Mouse (Mus musculus) cerebellum, postnatal 14 days (tissue): ENCODE measurements around the gene Lsamp.

ENCODE experiments used
- DNase-seq, 2 experiments: peaks; one replicate each; pipeline ENCODE4 v3.0.0; 2021; ENCODE audit warnings: mixed read lengths in 2 of 2

Gene Lsamp

GRCm38 (mm10) chr16:40290132-40290531, 306.0 kb downstream of the Lsamp start:
- no peak for DNase-seq

DNA sequence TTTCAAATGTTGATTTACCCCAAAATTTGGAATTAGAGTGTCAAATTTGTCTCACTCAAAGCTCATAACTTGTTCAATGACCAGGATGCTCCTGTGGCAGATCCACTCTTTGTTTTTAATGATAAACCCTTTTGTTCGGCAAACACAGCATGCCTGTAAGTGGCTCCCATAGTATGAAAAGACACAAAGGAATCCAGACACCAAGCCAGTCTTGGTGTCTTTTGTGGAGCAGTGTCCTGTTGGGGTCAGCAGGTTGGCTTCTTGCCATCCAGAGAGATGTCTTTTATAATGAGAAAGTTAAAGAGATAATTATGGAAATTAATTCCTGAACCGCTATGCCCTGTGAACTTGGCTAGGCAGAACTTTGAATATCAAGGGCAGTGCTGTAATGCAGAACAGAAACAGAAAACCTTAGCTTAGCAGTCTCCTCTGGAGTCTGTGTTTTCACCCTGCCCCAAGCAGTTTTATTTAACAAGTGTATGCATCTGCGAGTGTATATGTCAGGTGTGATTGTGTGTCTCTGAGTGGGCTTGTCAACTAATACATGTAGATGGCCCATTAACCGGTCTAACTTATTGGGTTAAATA, 310.2 kb downstream of the Lsamp start:
- DNase-seq: no peak

DNA sequence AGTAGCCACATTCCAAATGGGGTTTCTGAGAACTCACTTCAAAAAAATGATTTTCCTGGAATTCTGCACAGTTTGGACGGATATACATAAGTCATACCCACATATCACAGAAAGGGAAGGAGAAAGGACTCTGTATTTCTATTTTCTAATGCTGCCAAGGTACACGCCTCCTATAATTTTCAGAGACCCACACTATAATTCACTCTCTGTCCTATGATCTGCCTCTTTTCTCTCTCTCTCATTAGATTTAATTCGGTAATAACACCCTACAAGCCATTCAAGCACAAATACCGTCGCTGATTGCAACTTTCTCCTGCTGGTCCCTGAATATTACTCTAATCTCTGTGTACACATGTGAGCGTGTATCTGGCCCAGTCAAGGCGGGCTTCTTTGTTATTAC, 311.1 kb downstream of the Lsamp start:
- no peak for DNase-seq

- no peak for DNase-seq
Observed at GRCm38 (mm10) chr16:40307666-40308065, 323.5 kb downstream of the Lsamp start.

DNA sequence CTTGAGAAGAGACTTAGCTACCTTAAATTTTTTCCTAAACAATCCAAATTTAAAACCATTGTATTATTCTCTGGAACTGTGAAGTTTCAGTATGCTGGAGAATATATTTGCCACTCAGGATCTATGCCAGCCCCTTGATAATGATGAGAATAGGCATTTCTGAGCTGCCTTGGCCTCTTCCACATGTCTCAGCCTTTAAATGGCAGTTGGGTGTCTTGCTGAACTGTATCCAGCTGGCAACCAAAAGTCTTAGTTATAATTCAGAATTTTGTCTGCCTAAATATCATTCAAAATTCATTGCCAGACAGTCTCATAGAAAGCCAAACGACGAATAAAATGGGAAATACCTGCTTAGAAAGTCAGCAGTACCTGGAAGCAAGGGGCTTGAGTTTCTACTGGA, 332.0 kb downstream of the Lsamp start:
- peak; percentile 58 to 78 for DNase-seq

DNA sequence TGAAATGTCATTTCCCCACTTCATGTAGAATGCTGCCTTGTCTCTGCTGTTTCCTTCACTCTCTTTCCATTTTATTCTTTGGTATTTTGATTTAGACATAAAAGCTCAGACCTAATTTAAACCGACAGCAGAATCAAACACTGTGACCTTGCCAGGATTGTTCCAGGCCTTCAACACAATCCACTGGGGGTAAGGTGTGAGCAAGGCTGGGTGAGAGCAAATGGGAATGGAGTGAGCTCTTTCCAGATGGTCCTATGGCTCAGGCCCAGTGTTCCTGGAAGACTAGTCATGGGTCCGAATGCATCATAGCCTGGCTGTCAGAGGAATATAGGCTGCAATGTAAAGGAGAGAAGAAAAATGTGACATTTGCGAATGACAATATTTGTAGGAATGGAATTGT, 340.6 kb downstream of the Lsamp start:
- peak; percentile 47 to 72 for DNase-seq

DNA sequence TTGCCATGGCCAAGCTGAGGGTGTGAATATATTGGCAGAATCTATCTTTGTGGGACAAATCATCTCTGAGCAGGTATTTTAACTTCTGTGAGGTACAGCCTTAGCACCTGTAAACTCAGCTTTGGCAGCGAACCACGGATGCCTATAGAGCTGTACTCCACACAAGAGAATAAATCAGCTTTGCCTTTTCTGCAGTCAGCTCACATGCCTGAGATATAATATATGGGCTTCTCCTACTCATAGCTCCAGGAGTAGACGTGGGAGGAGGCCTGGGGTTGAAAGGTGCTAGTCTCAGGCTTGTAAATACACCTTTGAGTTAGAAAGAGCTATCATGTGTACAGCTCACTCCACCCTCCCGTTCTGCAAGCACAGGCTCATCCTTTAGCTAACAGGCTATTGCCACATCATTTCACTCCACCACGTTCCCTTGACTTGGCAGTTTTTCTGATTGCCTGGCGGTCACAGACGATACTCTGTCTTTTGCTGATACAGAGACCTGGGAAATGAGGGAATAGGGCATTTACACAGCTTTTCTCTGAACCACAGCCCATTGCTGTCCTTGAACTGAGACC, 344.2 kb downstream of the Lsamp start:
- peak in 1 of 2 experiments; percentile 23 for DNase-seq

DNA sequence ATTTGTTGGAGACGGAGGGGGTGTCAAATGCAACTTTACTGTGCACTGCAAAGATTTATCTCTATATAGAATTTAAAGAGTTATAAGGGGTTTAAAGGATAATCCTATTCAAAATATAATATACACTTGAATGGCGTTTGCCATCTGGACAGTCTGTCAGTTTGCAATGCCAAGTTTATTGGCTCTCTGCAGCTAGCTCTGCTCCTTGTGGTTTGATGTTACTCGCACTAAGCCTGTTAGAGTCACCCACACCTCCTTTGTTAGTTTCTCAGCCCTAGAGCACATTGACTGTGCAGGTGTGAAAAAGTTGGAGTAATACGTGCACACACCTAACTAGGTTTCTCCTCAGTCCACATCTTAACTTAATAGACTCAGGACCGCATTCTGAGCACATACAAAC, 385.5 kb downstream of the Lsamp start:
- DNase-seq: peak in 1 of 2 experiments; percentile 33

DNA sequence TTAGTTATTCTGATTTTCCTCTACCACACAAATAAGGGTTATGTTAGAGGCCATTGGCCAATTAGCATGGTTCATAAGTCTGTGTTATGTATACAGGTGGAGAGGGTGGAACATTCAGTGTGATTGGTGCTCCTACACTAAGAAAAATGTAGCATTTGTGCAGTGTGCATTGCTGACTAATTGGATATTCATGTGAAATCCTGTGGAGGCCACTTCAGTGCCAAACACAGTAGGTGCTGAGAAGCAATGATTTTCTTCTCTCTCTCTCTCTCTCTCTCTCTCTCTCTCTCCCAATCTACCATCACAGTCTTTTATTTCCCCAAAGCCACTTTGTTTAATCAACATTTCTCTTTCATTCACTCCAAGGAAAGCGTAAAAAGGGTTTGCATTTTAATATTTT, 387.1 kb downstream of the Lsamp start:
- DNase-seq: peak in 1 of 2 experiments; percentile 20

- DNase-seq: no peak
Observed at GRCm38 (mm10) chr16:40375314-40375713, 391.2 kb downstream of the Lsamp start.

DNA sequence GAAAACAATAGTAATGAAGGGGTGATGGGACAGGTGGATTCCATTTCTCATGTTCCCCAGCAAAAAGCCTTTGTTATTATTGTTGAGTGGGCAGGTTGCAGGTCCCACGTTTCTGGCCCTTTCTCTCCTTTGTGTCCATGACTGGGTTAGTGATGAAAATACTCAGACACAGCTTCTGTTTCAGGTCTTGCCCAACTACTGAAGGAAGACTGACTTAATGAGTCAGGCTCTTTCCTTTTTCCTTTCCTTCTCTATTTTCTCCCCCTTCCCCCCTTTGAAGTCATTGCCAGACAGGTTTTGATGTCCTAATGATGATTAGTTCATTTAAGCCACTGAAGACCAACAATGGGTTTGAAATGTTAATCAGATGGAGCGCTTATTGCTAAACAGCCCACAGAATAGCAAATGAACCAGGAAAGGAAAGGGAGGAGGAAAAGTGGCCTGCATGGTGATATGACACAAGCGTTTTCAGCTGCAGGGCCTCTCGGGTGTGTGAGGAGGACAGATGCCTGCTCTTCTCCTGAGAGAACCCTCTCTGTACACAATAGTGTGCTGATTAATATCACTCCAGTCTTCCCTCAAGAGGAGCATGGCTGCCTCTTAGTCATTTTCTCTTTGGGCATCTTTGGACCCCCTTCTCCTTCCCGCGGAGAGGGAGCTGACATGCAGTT, 393.1 kb downstream of the Lsamp start:
- no peak for DNase-seq

DNA sequence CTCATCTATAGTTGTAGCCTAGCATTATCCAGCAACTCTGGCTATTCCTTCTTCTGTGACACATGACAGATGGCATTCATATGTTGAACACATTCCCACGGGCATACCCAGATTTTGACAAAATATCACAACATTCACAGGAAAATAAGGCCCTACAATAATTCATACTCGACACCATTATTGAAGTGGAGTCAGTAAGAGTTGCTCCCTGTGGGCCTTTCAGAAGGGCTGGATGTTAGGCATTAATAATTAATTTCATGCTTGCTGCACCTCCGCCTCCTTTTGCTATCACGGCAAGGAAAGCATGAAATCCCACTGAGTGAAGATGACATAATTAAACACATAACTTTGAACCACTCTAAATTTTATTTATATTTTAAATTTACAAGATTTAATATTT, 407.9 kb downstream of the Lsamp start:
- DNase-seq: no peak

DNA sequence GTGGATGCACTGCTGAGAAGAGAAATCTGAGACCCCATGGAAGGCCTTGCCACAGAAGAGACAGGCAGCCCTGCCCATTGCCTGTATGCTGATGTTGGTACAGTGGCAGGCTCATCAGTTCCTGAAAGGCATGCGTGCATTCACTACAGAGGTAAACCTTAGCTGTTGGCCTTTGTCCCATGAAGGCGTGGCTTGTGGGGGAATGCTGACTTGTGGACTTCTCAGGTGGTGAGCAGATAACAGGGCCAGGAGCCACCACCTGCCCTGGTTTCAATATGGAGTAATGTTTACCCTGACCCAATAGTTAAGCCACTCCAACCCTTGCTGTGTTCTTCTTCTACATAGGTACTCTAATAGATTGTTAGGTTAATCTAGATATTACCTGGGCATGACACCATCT, 415.4 kb downstream of the Lsamp start:
- no peak for DNase-seq

- peak; percentile 47 to 59 for DNase-seq
Observed at GRCm38 (mm10) chr16:40434280-40434679, 450.1 kb downstream of the Lsamp start.

DNA sequence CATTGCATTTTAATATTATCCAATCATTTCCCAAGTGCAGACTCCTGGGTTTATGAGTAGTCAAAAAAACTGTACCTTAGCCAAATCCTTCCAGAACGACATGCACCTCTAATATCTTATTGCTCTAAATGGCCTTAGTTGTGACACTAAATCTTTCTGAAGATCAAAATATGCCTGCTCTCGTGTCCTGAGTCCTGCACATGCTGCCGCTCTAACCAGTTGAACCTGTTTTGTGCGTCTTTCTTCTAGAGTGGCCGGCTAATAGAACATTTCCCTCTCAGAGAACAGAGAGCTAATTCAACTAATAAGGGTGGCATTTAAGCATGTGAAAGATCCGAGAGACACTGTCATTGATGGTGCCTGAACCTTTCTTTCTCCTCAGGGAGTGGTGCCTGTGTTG, 452.3 kb downstream of the Lsamp start:
- no peak for DNase-seq

DNA sequence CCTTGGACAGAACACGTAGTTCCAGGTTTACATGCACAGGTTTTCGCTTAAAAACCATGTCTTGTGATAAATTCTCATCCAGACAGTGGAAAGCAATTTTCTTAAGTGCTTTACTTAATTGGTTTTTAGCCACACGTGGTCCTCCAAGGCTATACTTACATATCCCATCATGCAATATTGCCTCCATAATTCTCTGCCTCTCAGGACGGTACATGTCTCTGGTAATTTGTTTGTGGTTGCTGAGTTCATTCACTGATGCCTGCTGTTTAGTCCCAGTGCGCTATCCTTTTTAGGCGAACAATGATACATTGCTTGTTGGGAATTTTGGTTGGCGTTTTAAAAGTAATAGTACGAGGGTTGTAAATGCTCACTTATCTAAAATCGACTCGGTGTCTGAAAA, 453.7 kb downstream of the Lsamp start:
- DNase-seq: no peak

GRCm38 (mm10) chr16:40438876-40439275, 454.7 kb downstream of the Lsamp start:
- DNase-seq: peak; percentile 9 to 15

DNA sequence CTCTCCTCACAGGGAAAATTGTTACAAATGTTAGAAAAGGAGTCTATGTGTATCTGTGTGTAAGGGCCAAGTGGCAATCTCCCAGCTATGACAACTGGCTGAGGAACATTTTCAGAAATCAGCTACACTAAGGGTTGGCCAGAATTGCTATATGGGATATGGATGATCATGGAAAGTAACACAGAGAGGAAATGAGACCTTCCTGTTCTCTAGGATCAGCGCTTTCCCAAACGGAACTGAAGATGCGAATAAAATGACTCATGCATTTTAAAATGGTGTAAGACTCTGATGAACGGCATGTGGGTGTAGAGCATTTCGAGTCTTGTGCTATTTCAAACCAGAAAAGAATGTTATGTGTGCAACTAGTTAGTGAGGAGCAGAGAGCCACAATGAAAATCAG, 462.4 kb downstream of the Lsamp start:
- no peak for DNase-seq

- DNase-seq: peak; percentile 12 to 22
Observed at GRCm38 (mm10) chr16:40463411-40464058, 479.4 kb downstream of the Lsamp start.

DNA sequence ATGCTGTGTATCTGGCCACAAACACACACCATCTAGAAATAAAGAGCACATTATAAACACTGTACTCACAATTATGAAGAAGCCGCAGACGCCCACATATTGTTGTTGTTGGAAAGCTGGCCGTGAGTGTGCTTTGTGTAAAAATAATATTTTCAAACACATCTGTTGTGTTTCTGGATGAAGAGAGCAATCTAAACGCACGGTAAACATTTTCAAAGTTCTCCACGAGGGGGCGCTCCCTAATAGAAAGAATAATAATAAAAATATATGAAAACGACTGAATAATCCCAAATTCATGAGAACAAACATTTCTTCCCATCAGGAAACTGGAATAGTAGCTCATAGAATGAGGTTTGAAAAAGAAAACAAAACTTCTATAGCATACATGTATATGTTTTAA, 482.4 kb downstream of the Lsamp start:
- peak; percentile 58 to 60 for DNase-seq

DNA sequence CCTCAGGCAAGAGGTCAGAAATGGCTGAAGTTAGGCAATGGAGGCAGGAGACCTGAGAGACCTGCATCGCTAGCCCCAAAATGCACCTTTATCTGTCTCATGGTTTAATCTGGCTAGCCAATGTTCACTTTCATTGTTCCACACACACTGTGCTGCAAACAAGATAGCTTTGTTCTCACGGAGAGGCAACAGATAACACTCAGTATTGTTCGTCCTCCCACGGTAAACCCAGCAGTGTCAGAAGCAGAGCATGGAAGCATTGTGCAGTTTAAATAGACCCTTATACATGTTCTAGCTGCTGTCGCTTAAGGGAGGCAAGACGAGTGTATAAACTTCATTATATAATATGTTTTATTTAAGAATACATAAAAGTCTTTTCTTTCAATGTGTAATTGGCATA, 486.8 kb downstream of the Lsamp start:
- DNase-seq: no peak

GRCm38 (mm10) chr16:40471967-40472366, 487.8 kb downstream of the Lsamp start:
- DNase-seq: no peak

DNA sequence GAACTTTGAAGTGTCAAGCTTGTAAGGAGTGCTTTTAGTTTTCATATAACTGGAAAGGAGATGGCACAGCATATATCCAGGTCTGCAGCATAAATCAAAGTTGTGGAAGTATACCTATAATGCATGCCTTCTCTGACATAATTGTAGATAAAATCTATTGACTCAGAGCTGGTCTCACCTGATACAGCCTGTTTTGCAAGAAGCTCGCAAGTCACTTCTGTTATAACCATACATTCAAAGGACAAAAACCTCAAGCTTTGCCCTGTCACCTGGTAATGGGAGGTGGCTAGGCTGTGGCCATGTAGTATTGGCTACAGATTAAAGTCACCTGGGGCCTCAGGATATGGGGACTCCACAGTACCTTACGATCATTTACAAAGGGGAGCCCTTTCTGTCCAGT, 507.4 kb downstream of the Lsamp start:
- no peak for DNase-seq
